Comparison of ENCODE assay signal across 7 mouse cellular contexts in genomic region chr5:109506729-109507128, GRCm38 (mm10). TPM values are rescaled to one million over a fixed set of nuclear protein-coding genes. Genes with fewer than 3 reads are reported as not detected.
DNase-seq lines count a peak whose midpoint lies in the region; ATAC-seq and TF ChIP-seq lines count a peak whose summit lies in the region.

No protein-coding gene starts in this region.

- peak; percentile 43; the same call in 1 of the 2 replicates for TF ChIP-seq CTCF in liver, embryonic 14.5 days (IDR thresholded peaks at IDR 0.05; ENCODE audit: low read depth)
- TF ChIP-seq CTCF in MEL (IDR thresholded peaks at IDR 0.05 in 2 of 3, conservative IDR thresholded peaks at IDR 0.05 in 1 of 3; ENCODE audit: control insufficient read depth in 1 of 3, insufficient read depth in 1 of 3, low read depth in 2 of 3, low read length in 3 of 3, poor library complexity in 1 of 3, severe bottlenecking in 1 of 3) = peak; percentile 43 to 70 (median 54); a peak in 5 of 6 replicates

- H3K9me3 ChIP-seq in liver, embryonic 14.5 days (ENCODE audit: control insufficient read depth, low read length) = no peaks in the 10 kb centered on the region
- no peaks in the 10 kb centered on the region for H3K9me3 ChIP-seq in liver, embryonic 11.5 days (ENCODE audit: control insufficient read depth, low read length)
- H3K9me3 ChIP-seq in MEL (replicated peaks; ENCODE audit: insufficient read depth, low read length) = no peaks in the 10 kb centered on the region
- 0 out of 2 replicates have a peak, but pooled peaks cover 2% of the 10 kb centered on the region for H3K9me3 ChIP-seq in forebrain, embryonic 16.5 days (ENCODE audit: control insufficient read depth, low read length)

- no peak for ATAC-seq in liver, embryonic 14.5 days (ENCODE audit: insufficient read depth)
- ATAC-seq in liver, embryonic 11.5 days (replicated peaks; ENCODE audit: low FRiP score) = no peak
- ATAC-seq in forebrain, embryonic 16.5 days = no peak

- TF ChIP-seq EP300 in liver, embryonic 14.5 days (IDR thresholded peaks at IDR 0.05; ENCODE audit: low read depth) = no peak
- no peak for TF ChIP-seq EP300 in MEL (IDR thresholded peaks at IDR 0.05; ENCODE audit: low read depth in 1 of 2, low read length in 2 of 2)

- no peaks in the 10 kb centered on the region for H3K36me3 ChIP-seq in liver, embryonic 14.5 days (replicated peaks; ENCODE audit: control insufficient read depth, insufficient read depth, low read depth)
- no peaks in the 10 kb centered on the region for H3K36me3 ChIP-seq in liver, embryonic 11.5 days (ENCODE audit: control insufficient read depth, insufficient read depth, low read length)
- H3K36me3 ChIP-seq in MEL (ENCODE audit: control insufficient read depth in 1 of 2, insufficient read depth in 2 of 2, low read length in 2 of 2) = peaks cover 0 to 4% of the 10 kb centered on the region in 2 experiments; a peak in 1 of 4 replicates
- no peaks in the 10 kb centered on the region for H3K36me3 ChIP-seq in forebrain, embryonic 16.5 days (ENCODE audit: control insufficient read depth, insufficient read depth)

- no peak for TF ChIP-seq POLR2A in MEL (IDR thresholded peaks at IDR 0.05; ENCODE audit: control insufficient read depth in 1 of 2, insufficient read depth in 1 of 2, low read depth in 1 of 2, low read length in 2 of 2, poor library complexity in 1 of 2)

- TF ChIP-seq RAD21 in MEL (IDR thresholded peaks at IDR 0.05; ENCODE audit: low read depth, low read length) = peak; percentile 71

- H3K27ac ChIP-seq in liver, embryonic 14.5 days = no peak overlapping the region
- no peak overlapping the region for H3K27ac ChIP-seq in liver, embryonic 11.5 days (ENCODE audit: low read depth, low read length)
- H3K27ac ChIP-seq in MEL (ENCODE audit: control insufficient read depth, low read depth, low read length) = no peak overlapping the region
- no peak overlapping the region for H3K27ac ChIP-seq in forebrain, embryonic 16.5 days (ENCODE audit: low read length)

- DNase-seq in liver, embryonic 14.5 days (ENCODE audit: low read depth in 3 of 3, low spot score in 3 of 3) = peak in 1 of 3 experiments; percentile 3
- DNase-seq in liver, embryonic 11.5 days (ENCODE audit: low spot score) = no peak
- DNase-seq in MEL (ENCODE audit: low read depth, low spot score) = peak; percentile 63
- DNase-seq in brain, adult 2 months (ENCODE audit: low read depth, low spot score) = peak; percentile 40
- DNase-seq in induced T-regulatory cell, adult 2 months (ENCODE audit: low read depth) = peak; percentile 58
- peak; percentile 6 for DNase-seq in mesoderm, embryonic 11.5 days (ENCODE audit: low read depth, low spot score)

- H3K4me3 ChIP-seq in liver, embryonic 14.5 days (ENCODE audit: insufficient read depth in 1 of 2, low read depth in 2 of 2, low read length in 2 of 2) = no peak overlapping the region
- no peak overlapping the region for H3K4me3 ChIP-seq in liver, embryonic 11.5 days (ENCODE audit: low read depth, low read length)
- no peak overlapping the region for H3K4me3 ChIP-seq in MEL (ENCODE audit: control insufficient read depth in 1 of 2, insufficient read depth in 1 of 2, low read depth in 2 of 2, low read length in 2 of 2)
- no peak overlapping the region for H3K4me3 ChIP-seq in forebrain, embryonic 16.5 days (replicated peaks; ENCODE audit: low read length)

- no peak overlapping the region for H3K9ac ChIP-seq in liver, embryonic 14.5 days (replicated peaks)
- H3K9ac ChIP-seq in liver, embryonic 11.5 days (ENCODE audit: low read depth, low read length) = no peak overlapping the region
- H3K9ac ChIP-seq in MEL (ENCODE audit: control insufficient read depth, low read depth, low read length, poor library complexity, severe bottlenecking) = no peak overlapping the region
- no peak overlapping the region for H3K9ac ChIP-seq in forebrain, embryonic 16.5 days (replicated peaks; ENCODE audit: low read depth, low read length)

- H3K27me3 ChIP-seq in liver, embryonic 14.5 days (ENCODE audit: control insufficient read depth, insufficient read depth, low read length) = no peaks in the 10 kb centered on the region
- no peaks in the 10 kb centered on the region for H3K27me3 ChIP-seq in liver, embryonic 11.5 days (replicated peaks; ENCODE audit: control insufficient read depth, insufficient read depth, low read length)
- no peaks in the 10 kb centered on the region for H3K27me3 ChIP-seq in MEL (ENCODE audit: control insufficient read depth in 1 of 2, insufficient read depth in 2 of 2, low read length in 2 of 2)
- H3K27me3 ChIP-seq in forebrain, embryonic 16.5 days (replicated peaks; ENCODE audit: control insufficient read depth, insufficient read depth, low read length) = no peaks in the 10 kb centered on the region

- no peak overlapping the region for H3K4me2 ChIP-seq in liver, embryonic 14.5 days (ENCODE audit: low read depth)
- no peak overlapping the region for H3K4me2 ChIP-seq in liver, embryonic 11.5 days
- no peak overlapping the region for H3K4me2 ChIP-seq in forebrain, embryonic 16.5 days (ENCODE audit: low read length)

- no peaks in the 10 kb centered on the region for H3K4me1 ChIP-seq in liver, embryonic 14.5 days (replicated peaks; ENCODE audit: control insufficient read depth in 2 of 2, insufficient read depth in 2 of 2, low read length in 1 of 2)
- no peaks in the 10 kb centered on the region for H3K4me1 ChIP-seq in liver, embryonic 11.5 days (replicated peaks; ENCODE audit: control insufficient read depth, insufficient read depth, low read length)
- peaks cover 0 to 4% of the 10 kb centered on the region in 2 experiments; a peak in 2 of 4 replicates for H3K4me1 ChIP-seq in MEL (ENCODE audit: control insufficient read depth in 1 of 2, insufficient read depth in 2 of 2, low read length in 2 of 2)
- H3K4me1 ChIP-seq in forebrain, embryonic 16.5 days (replicated peaks; ENCODE audit: control insufficient read depth, insufficient read depth, low read length) = no peaks in the 10 kb centered on the region

- H3K79me2 ChIP-seq in MEL (ENCODE audit: control insufficient read depth, insufficient read depth, low read length, poor library complexity) = no peaks in the 10 kb centered on the region

- 0% methylated on average over 1 of the region's 1 CpGs for WGBS in liver, embryonic 14.5 days (ENCODE audit: insufficient replicate concordance)
- 13% methylated on average over 1 of the region's 1 CpGs for WGBS in liver, embryonic 11.5 days
- WGBS in forebrain, embryonic 16.5 days = 10% methylated on average over 1 of the region's 1 CpGs

TF ChIP-seq in MEL, 35 proteins besides CTCF, POLR2A, EP300 and RAD21:
- 0 out of 2 replicates have a peak, but pooled peaks have one; percentile 45 for TF ChIP-seq ZNF384 (IDR thresholded peaks at IDR 0.05; ENCODE audit: low read depth, low read length)
- TF ChIP-seq MAFK (IDR thresholded peaks at IDR 0.05; ENCODE audit: borderline replicate concordance, low read depth, low read length) = no peak
- TF ChIP-seq HCFC1 (IDR thresholded peaks at IDR 0.05; ENCODE audit: low read depth, low read length) = no peak
- no peak for TF ChIP-seq SIN3A (IDR thresholded peaks at IDR 0.05; ENCODE audit: low read length)
- TF ChIP-seq ZC3H11A (IDR thresholded peaks at IDR 0.05; ENCODE audit: low read depth, low read length) = peak; percentile 47
- no peak for TF ChIP-seq GABPA (IDR thresholded peaks at IDR 0.05; ENCODE audit: low read depth, low read length)
- peak; percentile 59 for TF ChIP-seq SMC3 (IDR thresholded peaks at IDR 0.05; ENCODE audit: low read depth, low read length)

RNA-seq across cellular contexts. Expression of gene Crlf2, which starts 52.1 kb away (rescaled TPM):
- polyA plus RNA-seq in liver, embryonic 14.5 days (2012; rRNA removed) = 4.1 and 4.5 TPM in 2 replicates
- polyA plus RNA-seq in liver, embryonic 14.5 days (2014; fragmentation: Nextera tagmentation; extraction: Ambion mirVana) = 2.4 and 2.7 TPM in 2 replicates
- 6.9 and 7.5 TPM in 2 replicates for polyA plus RNA-seq in liver, embryonic 11.5 days (2014; fragmentation: Nextera tagmentation; extraction: Ambion mirVana)
- 9.4 and 11.1 TPM in 2 replicates for total RNA-seq in MEL (2012; rRNA removed)
- polyA plus RNA-seq in MEL (2012; ENCODE audit: insufficient read depth in 1 of 2, insufficient read length in 2 of 2, low read depth in 1 of 2, low replicate concordance in 2 of 2, missing spikeins in 1 of 2) = 10 to 100 TPM in 1 of 2 experiments, not detected in 1; 14.1 TPM
- polyA plus RNA-seq in forebrain, embryonic 16.5 days (2015; fragmentation: Nextera tagmentation; extraction: Ambion mirVana) = 10.9 and 11.4 TPM in 2 replicates
